Mouse (Mus musculus): ENCODE results near the gene Ppp1r12b.

Gene Ppp1r12b

GRCm38 (mm10) chr1:134955637-134956176 is at the start of gene Ppp1r12b:
Gene Ppp1r12b (minus strand): TSS chr1:134955942.
- DNase-seq = peak; percentile 98

- DNase-seq = no peak
Observed at GRCm38 (mm10) chr1:135003346-135003745, 47.6 kb upstream of the Ppp1r12b start.

- no peak for DNase-seq
Observed at GRCm38 (mm10) chr1:135000527-135000926, 44.8 kb upstream of the Ppp1r12b start.

GRCm38 (mm10) chr1:134998231-134998630 is 42.5 kb upstream of the Ppp1r12b start:
- no peak for DNase-seq

GRCm38 (mm10) chr1:134997568-134997967 is 41.8 kb upstream of the Ppp1r12b start:
- no peak for DNase-seq

- DNase-seq = no peak
Observed at GRCm38 (mm10) chr1:134996471-134996870, 40.7 kb upstream of the Ppp1r12b start.

GRCm38 (mm10) chr1:134995954-134996353 is 40.2 kb upstream of the Ppp1r12b start:
- DNase-seq = no peak

- no peak for DNase-seq
Observed at GRCm38 (mm10) chr1:134995437-134995836, 39.7 kb upstream of the Ppp1r12b start.

- no peak for DNase-seq
Observed at GRCm38 (mm10) chr1:134994739-134995138, 39.0 kb upstream of the Ppp1r12b start.

- DNase-seq = peak; percentile 41
Observed at GRCm38 (mm10) chr1:134992046-134992645, 36.4 kb upstream of the Ppp1r12b start.

GRCm38 (mm10) chr1:134989372-134989771 is 33.6 kb upstream of the Ppp1r12b start:
- peak; percentile 92 for DNase-seq

- DNase-seq = no peak
Observed at GRCm38 (mm10) chr1:134987962-134988341, 32.2 kb upstream of the Ppp1r12b start.

GRCm38 (mm10) chr1:134987173-134987961 is 31.6 kb upstream of the Ppp1r12b start:
- peak; percentile 87 for DNase-seq

- no peak for DNase-seq
Observed at GRCm38 (mm10) chr1:134972920-134973319, 17.2 kb upstream of the Ppp1r12b start.

GRCm38 (mm10) chr1:134965430-134965829 is 9.7 kb upstream of the Ppp1r12b start:
- DNase-seq = no peak

- DNase-seq = peak; percentile 28
Observed at GRCm38 (mm10) chr1:134962821-134963220, 7.1 kb upstream of the Ppp1r12b start.

GRCm38 (mm10) chr1:134962053-134962803 is 6.5 kb upstream of the Ppp1r12b start, which contains the start of gene Ube2t:
Gene Ube2t (plus strand): TSS chr1:134962565.
- peak; percentile 98 for DNase-seq

- no peak for DNase-seq
Observed at GRCm38 (mm10) chr1:134960634-134961033, 4.9 kb upstream of the Ppp1r12b start.

- no peak for DNase-seq
Observed at GRCm38 (mm10) chr1:134955050-134955636, 599 bp downstream of the Ppp1r12b start.

- no peak for DNase-seq
Observed at GRCm38 (mm10) chr1:134949946-134950345, 5.8 kb downstream of the Ppp1r12b start.

GRCm38 (mm10) chr1:134947590-134947989 is 8.2 kb downstream of the Ppp1r12b start:
- no peak for DNase-seq

- DNase-seq = no peak
Observed at GRCm38 (mm10) chr1:134942898-134943297, 12.8 kb downstream of the Ppp1r12b start.

- DNase-seq = no peak
Observed at GRCm38 (mm10) chr1:134940863-134941262, 14.9 kb downstream of the Ppp1r12b start.

Data from embryo, embryonic 11 days (tissue).